Mouse (Mus musculus) brown adipose tissue, adult 24 weeks (tissue): ENCODE results near the gene Wdr61. TPM values are rescaled to one million over a fixed set of nuclear protein-coding genes. Genes with fewer than 3 reads are reported as not detected.

ENCODE experiments used
- H3K27ac ChIP-seq: fragments of 200-500 bp; replicated peaks from 2 replicates; pipeline ENCODE4 v1.5.1; 2012; ENCODE audit warnings: low read depth, mild to moderate bottlenecking, low read length
- H3K4me1 ChIP-seq: fragments of 200-500 bp; 2 replicates; pipeline ENCODE4 v1.6.1; 2012; ENCODE audit warnings: low read length, mixed read lengths; ENCODE audit not compliant: control insufficient read depth, insufficient read depth, insufficient read length
- H3K4me3 ChIP-seq: fragments of 200-500 bp; 2 replicates; pipeline ENCODE4 v1.5.1; 2012; ENCODE audit warnings: low read depth, mild to moderate bottlenecking, low read length, moderate library complexity; ENCODE audit not compliant: insufficient read depth
- polyA plus RNA-seq: library from polyadenylated mRNA; stranded (reverse); fragments of >200 nt; gene quantifications from 2 replicates; pipeline ENCODE4 v1.2.4, GENCODE M21; 2012; ENCODE audit not compliant: missing spikeins, insufficient read depth, insufficient read length

Gene Wdr61
- polyA plus RNA-seq, 1 experiment: 56.9 TPM

GRCm38 (mm10) chr9:54673887-54674286 lies 60.4 kb downstream of the Wdr61 start:
- no peaks in the 10 kb centered on the region for H3K4me1 ChIP-seq
- H3K27ac ChIP-seq: no peak overlapping the region
- no peak overlapping the region for H3K4me3 ChIP-seq

GRCm38 (mm10) chr9:54671962-54672361 lies 62.4 kb downstream of the Wdr61 start:
- no peak overlapping the region for H3K27ac ChIP-seq
- no peaks in the 10 kb centered on the region for H3K4me1 ChIP-seq
- no peak overlapping the region for H3K4me3 ChIP-seq

GRCm38 (mm10) chr9:54668455-54668854 lies 65.9 kb downstream of the Wdr61 start:
- Histone ChIP-seq H3K4me3 (no peak overlapping the region), H3K4me1 (no peaks in the 10 kb centered on the region), H3K27ac (no peak overlapping the region)

- H3K27ac ChIP-seq: no peak overlapping the region
- no peak overlapping the region for H3K4me3 ChIP-seq
- H3K4me1 ChIP-seq: no peaks in the 10 kb centered on the region
Observed at GRCm38 (mm10) chr9:54666116-54666515, 68.2 kb downstream of the Wdr61 start.

Other genes starting within 250 kb of the Wdr61 start
- 2.8 and 3.3 TPM in 2 replicates for gene Dmxl2, start 232.9 kb downstream of the Wdr61 start, polyA plus RNA-seq
- not detected in 2 replicates for gene Sh2d7, start 195.5 kb downstream of the Wdr61 start, polyA plus RNA-seq
- gene Cib2, start 174.3 kb downstream of the Wdr61 start, polyA plus RNA-seq: 458 and 493 TPM in 2 replicates
- gene Idh3a, start 148.2 kb downstream of the Wdr61 start, polyA plus RNA-seq: 1,665 and 1,891 TPM in 2 replicates
- 0.38 and 1.3 TPM in 2 replicates for gene Acsbg1, start 72.6 kb downstream of the Wdr61 start, polyA plus RNA-seq
- gene Dnaja4, start 35.6 kb downstream of the Wdr61 start, polyA plus RNA-seq: 11.9 and 22.4 TPM in 2 replicates
- gene Crabp1, start 30.2 kb upstream of the Wdr61 start, polyA plus RNA-seq: not detected in 2 replicates
- gene Ireb2, start 129.3 kb upstream of the Wdr61 start, polyA plus RNA-seq: 15.7 and 18.2 TPM in 2 replicates
- 2.0 and 2.1 TPM in 2 replicates for gene Hykk, start 182.8 kb upstream of the Wdr61 start, polyA plus RNA-seq
- gene Psma4, start 216.3 kb upstream of the Wdr61 start, polyA plus RNA-seq: 266 and 280 TPM in 2 replicates
- 2.0 TPM in 1 of 2 replicates, not detected in the other for gene AY074887, start 216.5 kb upstream of the Wdr61 start, polyA plus RNA-seq
- not detected in 2 replicates for gene Chrna5, start 246.4 kb upstream of the Wdr61 start, polyA plus RNA-seq